Mouse (Mus musculus): ENCODE measurements around the gene Shisa8. TPM values are rescaled to one million over a fixed set of nuclear protein-coding genes. Genes with fewer than 3 reads are reported as not detected.

Shisa8 gene
- total and polyA plus RNA-seq, 3 experiments: 0.05 TPM; not detected in 2

DNA sequence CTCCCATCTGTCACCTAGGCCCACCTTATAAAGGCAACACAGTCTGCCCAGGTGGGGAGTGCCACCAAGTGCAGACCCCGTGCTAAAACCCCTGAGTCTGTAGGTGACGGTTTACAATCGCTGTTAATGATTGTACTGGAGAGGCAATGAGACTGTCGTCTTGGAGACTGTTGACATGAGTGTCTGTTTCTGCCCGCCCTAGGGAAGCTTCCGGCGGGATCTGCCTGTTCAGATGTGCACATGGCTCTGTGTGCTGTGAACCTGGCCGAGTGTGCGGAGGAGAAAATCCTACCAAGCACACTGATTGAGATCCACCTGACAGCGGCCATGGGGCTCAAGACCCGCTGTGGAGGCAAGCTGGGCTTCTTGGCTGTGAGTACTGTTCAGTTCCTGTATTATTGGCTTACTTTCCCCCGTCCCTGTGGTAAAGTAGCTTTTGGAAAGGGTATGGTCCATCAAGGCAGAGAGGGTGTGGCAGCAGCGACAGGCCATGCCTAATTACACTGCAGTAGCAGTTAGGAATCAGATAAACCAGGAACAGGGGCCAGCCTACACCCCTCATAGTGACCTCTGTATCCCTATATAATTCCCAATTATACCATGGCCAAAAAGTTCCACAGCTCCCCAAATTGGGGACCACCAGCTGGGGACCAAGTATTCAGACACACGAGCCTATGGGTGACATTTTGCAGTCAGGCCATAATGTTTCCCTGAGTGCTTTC lies 27.4 kb downstream of the Shisa8 start:
- H3K9me3 ChIP-seq (replicated peaks): peaks cover 16% of the 10 kb centered on the region
- peaks cover 100% of the 10 kb centered on the region for H3K36me3 ChIP-seq (replicated peaks)
- H3K4me1 ChIP-seq (ENCODE audit: insufficient read depth, low read depth, low read length): peaks cover 65% of the 10 kb centered on the region
- no peak for DNase-seq (ENCODE audit: low spot score)
- peak overlapping the region; percentile 47; the same call in 1 of the 2 replicates for H3K4me3 ChIP-seq (ENCODE audit: low read depth, low read length)
- H3K27me3 ChIP-seq (ENCODE audit: insufficient read depth, low read length): peaks cover 4% of the 10 kb centered on the region; the same call in 1 of the 2 replicates
- TF ChIP-seq POLR2AphosphoS5 (IDR thresholded peaks at IDR 0.05; ENCODE audit: insufficient replicate concordance, low read depth, low read length): no peak
- TF ChIP-seq GATA2 (IDR thresholded peaks at IDR 0.05; ENCODE audit: borderline replicate concordance, low read depth, low read length): no peak
- no peak for TF ChIP-seq CTCF (IDR thresholded peaks at IDR 0.05; ENCODE audit: low read depth, low read length)
- no peak for TF ChIP-seq TAL1 (conservative IDR thresholded peaks at IDR 0.05; ENCODE audit: low read depth, low read length)
- TF ChIP-seq GATA1 (IDR thresholded peaks at IDR 0.05; ENCODE audit: borderline replicate concordance, low read length): no peak
- ATAC-seq (ENCODE audit: extremely low read depth, insufficient number of reproducible peaks, low FRiP score, poor library complexity, severe bottlenecking): no peak

GRCm38 (mm10) chr15:82184656-82185055 lies 28.0 kb downstream of the Shisa8 start:
- H3K4me3 ChIP-seq (ENCODE audit: low read depth, low read length): no peak overlapping the region; the same call in 1 of the 2 replicates
- no peak for DNase-seq (ENCODE audit: low spot score)
- peaks cover 63% of the 10 kb centered on the region for H3K4me1 ChIP-seq (ENCODE audit: insufficient read depth, low read depth, low read length)

DNA sequence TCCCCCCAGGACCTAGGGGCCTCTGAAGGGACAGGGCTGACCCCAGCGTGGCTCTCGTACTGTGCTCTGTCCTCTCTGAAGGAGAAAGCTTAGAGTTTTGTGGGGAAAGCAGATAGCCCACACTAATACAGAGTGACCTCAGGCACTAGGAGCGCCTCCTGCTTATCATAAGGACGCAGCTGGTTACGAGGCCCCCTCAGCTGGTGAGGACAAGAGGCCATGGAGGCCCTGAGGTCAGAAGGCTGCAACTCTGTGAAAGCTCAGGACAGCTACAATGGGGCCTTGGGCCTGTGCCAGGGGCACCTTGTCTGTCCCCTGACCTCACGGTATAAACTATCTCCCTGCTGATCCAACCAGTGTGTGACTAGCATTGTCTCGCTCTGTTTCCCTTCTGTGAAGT lies 28.4 kb downstream of the Shisa8 start:
- peak; percentile 73 for ATAC-seq (ENCODE audit: extremely low read depth, insufficient number of reproducible peaks, low FRiP score, poor library complexity, severe bottlenecking)
- H3K9me3 ChIP-seq (replicated peaks): peaks cover 23% of the 10 kb centered on the region
- TF ChIP-seq CTCF (IDR thresholded peaks at IDR 0.05; ENCODE audit: low read depth, low read length): no peak
- TF ChIP-seq TAL1 (conservative IDR thresholded peaks at IDR 0.05; ENCODE audit: low read depth, low read length): peak; percentile 90
- H3K4me1 ChIP-seq (ENCODE audit: insufficient read depth, low read depth, low read length): peaks cover 60% of the 10 kb centered on the region
- peaks cover 4% of the 10 kb centered on the region; the same call in 1 of the 2 replicates for H3K27me3 ChIP-seq (ENCODE audit: insufficient read depth, low read length)
- DNase-seq (ENCODE audit: low spot score): peak; percentile 58
- H3K36me3 ChIP-seq (replicated peaks): peaks cover 100% of the 10 kb centered on the region
- peak overlapping the region; percentile 46; the same call in 1 of the 2 replicates for H3K4me3 ChIP-seq (ENCODE audit: low read depth, low read length)

More at GRCm38 (mm10) chr15:82184656-82185055, 28.0 kb downstream of the Shisa8 start:
- no peak for TF ChIP-seq TAL1 (conservative IDR thresholded peaks at IDR 0.05; ENCODE audit: low read depth, low read length)
- TF ChIP-seq POLR2AphosphoS5 (IDR thresholded peaks at IDR 0.05; ENCODE audit: insufficient replicate concordance, low read depth, low read length): no peak
- TF ChIP-seq CTCF (IDR thresholded peaks at IDR 0.05; ENCODE audit: low read depth, low read length): no peak
- no peak for TF ChIP-seq GATA1 (IDR thresholded peaks at IDR 0.05; ENCODE audit: borderline replicate concordance, low read length)
- no peak for TF ChIP-seq GATA2 (IDR thresholded peaks at IDR 0.05; ENCODE audit: borderline replicate concordance, low read depth, low read length)
- ATAC-seq (ENCODE audit: extremely low read depth, insufficient number of reproducible peaks, low FRiP score, poor library complexity, severe bottlenecking): no peak
- Histone ChIP-seq H3K36me3 (replicated peaks) (peaks cover 100% of the 10 kb centered on the region), H3K9me3 (replicated peaks) (peaks cover 21% of the 10 kb centered on the region), H3K27me3 (ENCODE audit: insufficient read depth, low read length) (peaks cover 4% of the 10 kb centered on the region; the same call in 1 of the 2 replicates)

DNA sequence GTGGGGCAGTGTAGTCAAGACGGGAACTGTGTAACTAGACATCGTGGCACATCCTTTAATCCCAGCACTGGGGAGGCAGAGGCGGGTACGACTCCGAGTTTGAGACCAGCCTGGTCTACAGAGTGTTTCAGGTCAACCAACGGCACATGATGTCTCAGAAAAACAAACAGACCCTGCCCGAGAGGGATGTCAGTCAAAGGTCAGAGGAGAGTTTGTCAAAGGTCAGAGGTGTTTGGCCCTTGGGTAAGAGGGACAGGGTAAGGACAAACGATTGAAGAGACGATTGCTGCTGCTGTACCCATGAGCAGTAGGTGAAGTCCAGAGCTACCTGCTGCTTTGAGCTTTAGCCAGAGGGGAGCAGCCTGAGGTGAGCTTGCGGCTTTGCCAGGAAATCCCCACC lies 29.0 kb downstream of the Shisa8 start:
- Histone ChIP-seq H3K4me1 (ENCODE audit: insufficient read depth, low read depth, low read length) (peaks cover 60% of the 10 kb centered on the region), H3K4me3 (ENCODE audit: low read depth, low read length) (peak overlapping the region; percentile 46; the same call in 1 of the 2 replicates), H3K36me3 (replicated peaks) (peaks cover 100% of the 10 kb centered on the region), H3K9me3 (replicated peaks) (peaks cover 23% of the 10 kb centered on the region), H3K27me3 (ENCODE audit: insufficient read depth, low read length) (peaks cover 4% of the 10 kb centered on the region; the same call in 1 of the 2 replicates)
- no peak for DNase-seq (ENCODE audit: low spot score)
- ATAC-seq (ENCODE audit: extremely low read depth, insufficient number of reproducible peaks, low FRiP score, poor library complexity, severe bottlenecking): no peak
- TF ChIP-seq GATA2 (IDR thresholded peaks at IDR 0.05; ENCODE audit: borderline replicate concordance, low read depth, low read length) (no peak), CTCF (IDR thresholded peaks at IDR 0.05; ENCODE audit: low read depth, low read length) (no peak), GATA1 (IDR thresholded peaks at IDR 0.05; ENCODE audit: borderline replicate concordance, low read length) (no peak), POLR2AphosphoS5 (IDR thresholded peaks at IDR 0.05; ENCODE audit: insufficient replicate concordance, low read depth, low read length) (no peak), TAL1 (conservative IDR thresholded peaks at IDR 0.05; ENCODE audit: low read depth, low read length) (no peak)

- H3K9me3 ChIP-seq (replicated peaks): peaks cover 23% of the 10 kb centered on the region
- peaks cover 4% of the 10 kb centered on the region; the same call in 1 of the 2 replicates for H3K27me3 ChIP-seq (ENCODE audit: insufficient read depth, low read length)
- DNase-seq (ENCODE audit: low spot score) (no peak), ATAC-seq (ENCODE audit: extremely low read depth, insufficient number of reproducible peaks, low FRiP score, poor library complexity, severe bottlenecking) (no peak)
- H3K4me1 ChIP-seq (ENCODE audit: insufficient read depth, low read depth, low read length): peaks cover 52% of the 10 kb centered on the region
- H3K36me3 ChIP-seq (replicated peaks): peaks cover 100% of the 10 kb centered on the region
- no peak for TF ChIP-seq POLR2AphosphoS5 (IDR thresholded peaks at IDR 0.05; ENCODE audit: insufficient replicate concordance, low read depth, low read length)
- TF ChIP-seq GATA1 (IDR thresholded peaks at IDR 0.05; ENCODE audit: borderline replicate concordance, low read length): no peak
- no peak for TF ChIP-seq GATA2 (IDR thresholded peaks at IDR 0.05; ENCODE audit: borderline replicate concordance, low read depth, low read length)
- TF ChIP-seq TAL1 (conservative IDR thresholded peaks at IDR 0.05; ENCODE audit: low read depth, low read length): no peak
- no peak for TF ChIP-seq CTCF (IDR thresholded peaks at IDR 0.05; ENCODE audit: low read depth, low read length)
- H3K4me3 ChIP-seq (ENCODE audit: low read depth, low read length): peak overlapping the region; percentile 33; the same call in 1 of the 2 replicates
These were observed 30.3 kb downstream of the Shisa8 start for GRCm38 (mm10) chr15:82182311-82182710.

DNA sequence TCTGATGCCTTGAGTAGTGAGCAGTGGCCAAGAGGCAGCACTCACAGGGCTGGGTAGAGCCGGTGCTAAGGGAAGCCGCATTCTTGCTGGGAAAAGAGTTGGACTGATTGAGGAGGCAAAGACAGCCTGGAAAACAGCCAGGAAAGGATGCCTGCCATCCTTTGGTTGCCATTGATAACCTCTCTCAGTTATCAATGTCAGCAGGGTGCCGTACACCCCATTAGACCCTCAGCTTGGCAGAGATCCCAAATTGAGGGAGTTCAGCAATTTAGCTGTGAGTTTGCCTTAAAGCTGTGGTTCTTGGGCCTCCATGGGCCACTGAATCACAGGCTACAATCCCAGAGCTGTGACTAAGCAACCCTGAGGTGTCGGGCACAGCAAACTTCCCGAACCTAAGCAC lies 31.5 kb downstream of the Shisa8 start:
- Histone ChIP-seq H3K9me3 (replicated peaks) (peaks cover 18% of the 10 kb centered on the region), H3K4me3 (ENCODE audit: low read depth, low read length) (no peak overlapping the region), H3K4me1 (ENCODE audit: insufficient read depth, low read depth, low read length) (peaks cover 41% of the 10 kb centered on the region), H3K36me3 (replicated peaks) (peaks cover 99% of the 10 kb centered on the region), H3K27me3 (ENCODE audit: insufficient read depth, low read length) (peaks cover 4% of the 10 kb centered on the region; the same call in 1 of the 2 replicates)
- ATAC-seq (ENCODE audit: extremely low read depth, insufficient number of reproducible peaks, low FRiP score, poor library complexity, severe bottlenecking): no peak
- TF ChIP-seq GATA1 (IDR thresholded peaks at IDR 0.05; ENCODE audit: borderline replicate concordance, low read length): no peak
- no peak for TF ChIP-seq GATA2 (IDR thresholded peaks at IDR 0.05; ENCODE audit: borderline replicate concordance, low read depth, low read length)
- no peak for TF ChIP-seq TAL1 (conservative IDR thresholded peaks at IDR 0.05; ENCODE audit: low read depth, low read length)
- no peak for TF ChIP-seq POLR2AphosphoS5 (IDR thresholded peaks at IDR 0.05; ENCODE audit: insufficient replicate concordance, low read depth, low read length)
- no peak for TF ChIP-seq CTCF (IDR thresholded peaks at IDR 0.05; ENCODE audit: low read depth, low read length)
- peak; percentile 40 for DNase-seq (ENCODE audit: low spot score)

Measured in G1E (cell line).